Mouse (Mus musculus): ENCODE data around the gene Gm6676.
"Not testable (repeated sequence)": the region's sequence is repeated elsewhere in the genome, so short reads cannot be mapped to it uniquely, and the experiment has no call there.

Gene Gm6676

GRCm38 (mm10) chr14:7125312-7125711 lies at the start of gene Gm6676:
Gm6676 (minus strand) TSS chr14:7125412.
- not testable (repeated sequence) for DNase-seq

GRCm38 (mm10) chr14:7174483-7174971 lies 49.3 kb upstream of the Gm6676 start, which contains the start of gene Gm3512:
Gm3512 (minus strand) TSS chr14:7174533.
- peak; percentile 0 for DNase-seq

DNA sequence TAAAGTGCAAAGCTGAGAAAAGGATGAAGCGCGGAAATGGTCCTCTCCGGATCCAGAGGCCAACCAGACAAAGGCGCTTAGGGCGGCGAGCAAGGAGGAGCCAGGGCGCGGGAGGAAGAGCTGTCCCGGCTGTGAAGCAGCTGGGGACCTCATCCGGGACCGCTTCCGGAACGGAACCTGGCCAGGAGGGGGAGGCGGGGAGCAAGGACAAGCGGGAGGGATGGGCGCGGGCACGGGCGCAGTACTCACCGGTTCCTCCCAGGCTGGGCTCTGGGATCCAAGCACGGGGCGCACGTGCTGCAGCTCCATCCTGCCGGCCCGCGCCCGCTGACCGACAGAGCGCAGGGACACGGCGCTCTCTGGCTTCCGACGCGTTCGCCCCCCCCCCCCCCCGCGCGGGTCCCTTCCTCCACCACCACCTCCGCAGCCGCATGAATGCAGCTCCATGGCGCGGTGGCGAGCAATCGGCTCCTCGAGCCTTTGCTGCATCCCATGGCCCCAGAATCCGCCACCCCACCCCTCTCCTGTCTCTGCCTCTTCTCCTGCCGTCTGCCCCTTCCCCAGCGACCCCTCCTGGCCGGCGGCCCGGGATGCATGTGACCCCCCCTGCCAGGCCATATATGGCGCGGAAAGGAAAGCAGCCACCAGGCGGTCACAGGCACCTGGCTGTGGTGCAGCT lies 19.9 kb downstream of the Gm6676 start:
- DNase-seq, result peak; percentile 0

DNA sequence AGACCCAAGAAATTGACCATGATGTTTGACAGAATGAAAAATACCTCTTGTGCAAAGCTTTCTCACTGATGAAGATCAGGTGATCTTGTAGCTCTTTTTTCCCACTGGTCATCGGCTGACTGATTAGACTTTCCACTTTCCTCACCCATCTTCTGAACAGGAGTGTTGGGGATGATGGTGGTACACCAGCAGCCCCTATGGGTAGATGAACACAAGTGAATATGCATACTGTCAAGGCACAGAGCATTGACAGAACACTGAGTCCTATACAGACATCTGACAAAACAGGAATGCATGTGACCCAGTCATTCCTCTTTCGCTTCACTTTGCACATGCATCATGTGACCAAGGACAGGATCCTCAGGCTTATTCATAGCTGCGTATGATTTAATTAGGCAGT lies 24.7 kb downstream of the Gm6676 start, which contains the start of gene Gm3696:
Gene Gm3696 (minus strand): TSS at position 101 of the 400 bp plus-strand sequence.
- DNase-seq, result not testable (repeated sequence)
